Mouse (Mus musculus) adrenal gland, postnatal 10 days (tissue): ENCODE measurements around the gene Trim60. TPM values are rescaled to one million over a fixed set of nuclear protein-coding genes. Genes with fewer than 3 reads are reported as not detected.

Experiments used
- DNase-seq: peaks from one replicate; pipeline ENCODE4 v3.0.0; 2021; ENCODE audit warnings: mixed read lengths
- total RNA-seq, 2 experiments: library from RNA; stranded (reverse); gene quantifications; 2 replicates each; pipeline ENCODE4 v1.2.3; 2021

The Trim60 gene
- total RNA-seq, 2 experiments from 2014 or later = not detected

- no peak for DNase-seq
Measured at GRCm38 (mm10) chr8:64987731-64988130, 30.7 kb downstream of the Trim60 start, which contains the start of gene Trim75. Gene Trim75, minus strand, starts transcription at chr8:64987831.

GRCm38 (mm10) chr8:64983150-64983897 lies 35.1 kb downstream of the Trim60 start:
- peak; percentile 18 for DNase-seq

- DNase-seq = no peak
Measured at GRCm38 (mm10) chr8:64962836-64963235, 55.5 kb downstream of the Trim60 start.

GRCm38 (mm10) chr8:64959025-64959424 lies 59.4 kb downstream of the Trim60 start:
- DNase-seq = no peak

GRCm38 (mm10) chr8:64952101-64952500 lies 66.3 kb downstream of the Trim60 start:
- no peak for DNase-seq

Other genes starting within 250 kb of the Trim60 start
- 10 to 100 TPM; 32.2 to 35.5 TPM for gene Klhl2, start 168.6 kb downstream of the Trim60 start, total RNA-seq
- 10 to 100 TPM; 33.5 TPM for gene Tmem192, start 71.4 kb downstream of the Trim60 start, total RNA-seq
- gene Trim75, start 30.8 kb downstream of the Trim60 start, total RNA-seq = not detected
- gene Trim61, start 61 bp downstream of the Trim60 start, total RNA-seq = not detected
- gene Apela, start 18.8 kb upstream of the Trim60 start, total RNA-seq = not detected
- gene Gm10663, start 56.4 kb upstream of the Trim60 start, total RNA-seq = not detected
- not detected for gene BC030870, start 111.0 kb upstream of the Trim60 start, total RNA-seq